Mouse (Mus musculus) heart, postnatal 0 days (tissue): ENCODE data around the gene Inhba. TPM values are rescaled to one million over a fixed set of nuclear protein-coding genes. Genes with fewer than 3 reads are reported as not detected.

Experiments
- ATAC-seq: fragments of 200-750 bp; cut with Nextera tagmentation; 2 replicates; pipeline ENCODE4 v1.8.0; 2017; ENCODE audit warnings: low read depth, moderate number of reproducible peaks, moderate library complexity; ENCODE audit not compliant: insufficient read depth
- DNase-seq: peaks from one replicate; pipeline ENCODE4 v3.0.0-alpha.2; 2016; ENCODE audit warnings: low spot score
- H3K27ac ChIP-seq: fragments of 300-500 bp; sonication (generic); 2 replicates; pipeline ENCODE4 v1.5.1; 2014; ENCODE audit warnings: low read depth, mild to moderate bottlenecking
- H3K27me3 ChIP-seq: fragments of 300-500 bp; sonication (generic); 2 replicates; pipeline ENCODE4 v1.6.1; 2014; ENCODE audit warnings: low read length, mixed read lengths; ENCODE audit not compliant: control insufficient read depth, insufficient read depth
- H3K36me3 ChIP-seq: fragments of 300-500 bp; sonication (generic); replicated peaks from 2 replicates; pipeline ENCODE4 v1.6.1; 2014; ENCODE audit warnings: low read length, mixed read lengths; ENCODE audit not compliant: control insufficient read depth, insufficient read depth
- H3K4me1 ChIP-seq: fragments of 300-500 bp; sonication (generic); 2 replicates; pipeline ENCODE4 v1.6.1; 2014; ENCODE audit warnings: antibody characterized with exemption; ENCODE audit not compliant: control insufficient read depth, insufficient read depth
- H3K4me2 ChIP-seq: fragments of 300-500 bp; sonication (generic); 2 replicates; pipeline ENCODE4 v1.6.1; 2014; ENCODE audit warnings: low read depth, mild to moderate bottlenecking, low read length, moderate library complexity
- H3K4me3 ChIP-seq: fragments of 300-500 bp; sonication (generic); 2 replicates; pipeline ENCODE4 v1.5.1; 2014; ENCODE audit warnings: low read depth, low read length
- H3K9ac ChIP-seq: fragments of 300-500 bp; sonication (generic); replicated peaks from 2 replicates; pipeline ENCODE4 v1.6.1; 2014; ENCODE audit warnings: low read depth, low read length, mixed read lengths
- H3K9me3 ChIP-seq: fragments of 300-500 bp; sonication (generic); replicated peaks from 2 replicates; pipeline ENCODE4 v1.6.1; 2016; ENCODE audit warnings: low read length; ENCODE audit not compliant: control insufficient read depth
- CTCF ChIP-seq: IDR thresholded peaks from 2 replicates; pipeline ENCODE4 v1.5.1; 2016; ENCODE audit warnings: antibody characterized with exemption, control low read depth, low read depth
- EP300 ChIP-seq: IDR thresholded peaks from 2 replicates; pipeline ENCODE4 v1.6.1; 2016; ENCODE audit warnings: antibody characterized with exemption, low read depth
- WGBS: fragments of 180-500 bp; shearing (Covaris S2); extraction: QIAGEN DNeasy Blood & Tissue Kit; methylation state at CpG from one replicate; pipeline ENCODE4 v1.1.7; 2014; 5-methylcytosine and 5-hydroxymethylcytosine counted together
- polyA plus RNA-seq: library from polyadenylated mRNA; unstranded; fragments of >200 nt; fragmentation: Nextera tagmentation; extraction: Ambion mirVana; gene quantifications from 2 replicates; pipeline ENCODE4 v1.2.1, GENCODE M21; 2015
- total RNA-seq: library from RNA; depleted of rRNA; stranded (reverse); fragments of >200 nt; gene quantifications from 2 replicates; pipeline ENCODE4 v1.2.3, GENCODE M21; 2014; ENCODE audit warnings: low replicate concordance

Inhba gene
- total and polyA plus RNA-seq, 2 experiments from 2014 or later: 2.6 to 8.0 TPM

DNA sequence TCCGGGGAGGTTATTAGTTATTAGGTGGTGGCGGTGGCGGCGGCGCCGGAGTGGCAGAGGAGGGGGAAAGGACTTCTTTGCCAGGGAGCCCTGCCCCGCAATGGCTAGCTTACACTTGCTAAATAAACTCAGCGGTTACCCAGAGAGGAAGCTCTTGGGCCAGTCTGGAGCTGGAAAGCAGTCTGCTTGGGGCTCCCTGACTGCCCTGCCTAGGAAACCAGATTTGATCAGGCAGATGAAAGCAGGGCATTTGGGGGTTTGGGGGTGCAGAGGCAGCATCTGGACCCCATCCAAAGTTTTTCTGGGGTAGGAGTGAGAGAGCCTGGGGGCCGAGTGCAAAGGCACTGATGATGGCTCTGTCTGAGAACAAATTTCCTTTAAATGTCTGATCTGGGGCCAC lies 6.1 kb downstream of the Inhba start:
- DNase-seq (peak; percentile 20), ATAC-seq (0 out of 2 replicates have a peak, but pooled peaks have one; percentile 34)
- no peaks in the 10 kb centered on the region for H3K27me3 ChIP-seq
- H3K9ac ChIP-seq: peak overlapping the region; percentile 70
- H3K27ac ChIP-seq: 0 out of 2 replicates have a peak overlapping the region, but pooled peaks have one; percentile 6
- H3K4me1 ChIP-seq: peaks cover 3% of the 10 kb centered on the region; the same call in 1 of the 2 replicates
- TF ChIP-seq CTCF (no peak), EP300 (no peak)
- 2% methylated on average over 9 of the region's 9 CpGs for WGBS
- peak overlapping the region; percentile 73 for H3K4me2 ChIP-seq
- H3K4me3 ChIP-seq: peak overlapping the region; percentile 63
- no peaks in the 10 kb centered on the region for H3K9me3 ChIP-seq
- H3K36me3 ChIP-seq: no peaks in the 10 kb centered on the region

DNA sequence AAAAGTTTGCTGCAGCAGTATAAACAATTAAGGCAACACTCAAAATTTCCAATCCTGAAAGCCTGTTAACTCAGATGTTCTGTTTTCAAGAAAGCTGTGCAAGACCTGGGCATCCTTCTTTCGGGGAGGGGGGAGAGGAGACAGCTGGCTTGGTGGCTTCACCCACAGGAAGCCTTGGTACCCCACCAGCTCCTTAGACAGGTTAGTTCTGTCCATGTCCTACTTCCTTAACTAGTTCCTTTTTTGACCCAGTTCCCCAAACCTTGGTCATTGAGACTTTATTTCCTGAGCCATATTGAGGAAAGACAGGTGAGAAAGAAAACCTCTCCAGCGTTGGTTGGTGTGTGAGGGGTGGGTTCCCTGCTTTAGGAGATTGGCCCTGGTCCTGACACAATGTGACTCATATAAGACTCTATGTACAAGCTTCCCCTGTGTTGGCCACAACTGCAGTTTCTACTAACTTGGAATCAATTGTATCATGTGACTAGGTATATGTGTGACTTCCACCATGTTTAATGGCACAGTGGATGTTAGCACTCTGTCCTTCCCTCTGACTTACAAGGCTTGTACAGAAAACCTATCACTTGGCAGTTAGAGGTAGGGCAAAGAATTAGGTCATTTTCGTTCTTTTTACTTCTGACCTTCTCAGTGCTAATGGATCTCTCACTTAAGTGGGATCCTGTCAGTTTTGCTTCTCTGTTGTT lies 7.3 kb downstream of the Inhba start:
- ATAC-seq (no peak), DNase-seq (no peak)
- Histone ChIP-seq H3K27me3 (no peaks in the 10 kb centered on the region), H3K4me3 (peak overlapping the region; percentile 63), H3K9me3 (no peaks in the 10 kb centered on the region), H3K27ac (no peak overlapping the region), H3K4me1 (peaks cover 3% of the 10 kb centered on the region; the same call in 1 of the 2 replicates), H3K9ac (no peak overlapping the region), H3K4me2 (peak overlapping the region; percentile 73), H3K36me3 (no peaks in the 10 kb centered on the region)
- WGBS: 70% methylated on average over 3 of the region's 3 CpGs
- no peak for TF ChIP-seq EP300
- TF ChIP-seq CTCF: no peak

DNA sequence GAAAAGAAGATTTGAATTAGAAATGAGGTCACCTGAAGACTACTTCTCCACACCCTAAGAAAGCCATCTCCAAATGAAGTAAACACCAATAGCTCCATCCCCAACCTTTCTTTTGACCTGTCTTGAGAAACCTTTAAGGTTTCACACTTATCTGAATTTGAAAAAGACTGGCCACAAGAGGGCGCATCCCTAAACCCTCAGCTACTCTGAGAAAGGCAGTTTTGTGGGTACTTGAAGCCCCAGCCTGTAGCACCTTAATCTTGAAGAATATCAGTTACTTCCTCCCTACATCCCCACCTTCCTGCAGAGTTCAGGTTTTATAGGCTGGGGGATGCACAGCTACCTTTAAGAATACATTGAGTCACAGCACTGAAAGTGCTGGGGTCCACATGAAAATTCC lies 9.0 kb downstream of the Inhba start:
- 7% methylated on average over 1 of the region's 1 CpGs for WGBS
- no peaks in the 10 kb centered on the region for H3K9me3 ChIP-seq
- H3K4me2 ChIP-seq: peak overlapping the region; percentile 19
- DNase-seq (peak; percentile 50), ATAC-seq (no peak)
- H3K4me3 ChIP-seq: no peak overlapping the region
- no peaks in the 10 kb centered on the region for H3K36me3 ChIP-seq
- peaks cover 3% of the 10 kb centered on the region; the same call in 1 of the 2 replicates for H3K4me1 ChIP-seq
- H3K9ac ChIP-seq: no peak overlapping the region
- H3K27me3 ChIP-seq: no peaks in the 10 kb centered on the region
- TF ChIP-seq CTCF: peak; percentile 68
- no peak for TF ChIP-seq EP300
- no peak overlapping the region for H3K27ac ChIP-seq

DNA sequence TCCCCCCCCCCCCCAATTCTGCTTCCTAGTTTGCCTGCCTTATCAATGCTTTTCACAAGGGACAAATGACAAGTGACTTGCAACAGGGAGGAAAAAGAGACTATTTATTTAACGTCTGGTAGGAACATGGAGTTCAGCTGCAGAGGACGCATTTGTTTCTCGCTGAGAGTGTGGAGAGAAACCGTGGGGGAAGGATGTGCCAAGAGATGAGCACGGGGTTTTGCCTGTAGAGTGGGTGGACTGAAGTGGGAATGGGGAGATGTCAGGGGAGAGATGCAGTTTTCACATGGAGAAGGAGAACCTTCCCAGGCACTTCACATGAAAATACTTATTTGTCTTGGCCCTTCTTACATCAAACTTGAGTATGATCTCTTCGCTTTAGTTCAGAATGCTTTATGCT lies 9.5 kb downstream of the Inhba start:
- ATAC-seq (no peak), DNase-seq (no peak)
- Histone ChIP-seq H3K36me3 (no peaks in the 10 kb centered on the region), H3K4me3 (no peak overlapping the region), H3K4me2 (peak overlapping the region; percentile 19), H3K4me1 (peaks cover 3% of the 10 kb centered on the region; the same call in 1 of the 2 replicates), H3K27me3 (no peaks in the 10 kb centered on the region), H3K9me3 (no peaks in the 10 kb centered on the region), H3K27ac (no peak overlapping the region), H3K9ac (no peak overlapping the region)
- WGBS: 36% methylated on average over 6 of the region's 6 CpGs
- TF ChIP-seq CTCF: no peak
- TF ChIP-seq EP300: no peak

DNA sequence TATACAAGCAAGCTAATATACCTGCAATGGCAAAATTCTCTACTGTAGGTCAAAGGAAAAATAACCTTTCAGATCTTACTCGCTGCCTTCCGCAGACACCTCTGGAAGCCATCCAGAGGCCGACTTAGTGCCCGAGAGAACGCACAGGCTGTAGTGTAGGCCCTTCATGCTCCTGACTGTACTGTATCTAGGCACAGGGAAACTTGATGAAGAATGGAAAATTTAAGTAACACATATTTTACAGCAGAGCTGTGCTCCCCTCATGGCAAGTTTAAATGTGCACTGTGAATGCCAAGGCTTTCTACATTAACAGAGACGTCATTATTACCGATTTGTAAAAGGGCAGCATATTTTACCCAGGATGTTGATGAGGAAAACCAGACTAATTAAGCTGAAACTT lies 10.2 kb downstream of the Inhba start:
- H3K4me1 ChIP-seq: peaks cover 3% of the 10 kb centered on the region; the same call in 1 of the 2 replicates
- TF ChIP-seq CTCF (no peak), EP300 (no peak)
- H3K27me3 ChIP-seq: no peaks in the 10 kb centered on the region
- no peak overlapping the region for H3K9ac ChIP-seq
- DNase-seq (no peak), ATAC-seq (no peak)
- no peak overlapping the region for H3K4me3 ChIP-seq
- H3K9me3 ChIP-seq: no peaks in the 10 kb centered on the region
- H3K27ac ChIP-seq: no peak overlapping the region
- 55% methylated on average over 7 of the region's 7 CpGs for WGBS
- H3K4me2 ChIP-seq: peak overlapping the region; percentile 16; the same call in 1 of the 2 replicates
- H3K36me3 ChIP-seq: peaks cover 6% of the 10 kb centered on the region; the same call in 1 of the 2 replicates

DNA sequence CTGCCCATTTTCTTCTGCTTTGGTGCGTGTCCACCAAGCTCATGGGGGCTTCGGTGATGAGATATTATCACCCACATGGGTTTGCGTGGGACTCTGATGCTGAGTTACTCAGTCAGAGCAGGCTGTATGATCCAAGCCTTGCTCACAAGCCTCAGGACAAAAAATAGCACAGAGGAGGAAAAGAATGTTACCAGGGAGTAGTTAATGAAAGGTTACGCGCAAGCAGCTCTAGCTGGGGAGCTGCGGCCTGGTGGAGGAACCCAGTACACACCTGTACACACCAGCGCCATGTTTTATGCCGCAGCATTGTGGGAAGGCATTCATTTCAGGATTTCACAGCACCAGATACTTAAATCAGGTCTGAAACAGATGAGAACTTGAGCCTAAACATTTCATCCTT lies 10.9 kb downstream of the Inhba start:
- DNase-seq (no peak), ATAC-seq (no peak)
- Histone ChIP-seq H3K27me3 (no peaks in the 10 kb centered on the region), H3K4me3 (no peak overlapping the region), H3K4me2 (no peak overlapping the region), H3K4me1 (peaks cover 3% of the 10 kb centered on the region; the same call in 1 of the 2 replicates), H3K9ac (no peak overlapping the region), H3K9me3 (no peaks in the 10 kb centered on the region), H3K36me3 (peaks cover 6% of the 10 kb centered on the region; the same call in 1 of the 2 replicates), H3K27ac (no peak overlapping the region)
- TF ChIP-seq EP300: no peak
- TF ChIP-seq CTCF: no peak
- 78% methylated on average over 8 of the region's 8 CpGs for WGBS
